Mouse (Mus musculus) limb, embryonic 10.5 days (tissue): ENCODE measurements around the gene Eif2d. TPM values are rescaled to one million over a fixed set of nuclear protein-coding genes. Genes with fewer than 3 reads are reported as not detected.

Source experiments
- DNase-seq: peaks from one replicate; pipeline ENCODE4 v3.0.0-alpha.2; 2017; ENCODE audit warnings: low spot score
- H3K27ac ChIP-seq: fragments of 300-500 bp; sonication (generic); 2 replicates; pipeline ENCODE4 v1.5.1; 2016; ENCODE audit warnings: mild to moderate bottlenecking
- H3K27me3 ChIP-seq: fragments of 300-500 bp; sonication (generic); 2 replicates; pipeline ENCODE4 v1.6.1; 2016; ENCODE audit warnings: low read depth, mild to moderate bottlenecking; ENCODE audit not compliant: poor library complexity, severe bottlenecking
- H3K36me3 ChIP-seq: fragments of 300-500 bp; sonication (generic); 2 replicates; pipeline ENCODE4 v1.6.1; 2016; ENCODE audit warnings: mild to moderate bottlenecking, moderate library complexity
- H3K4me1 ChIP-seq: fragments of 300-500 bp; sonication (generic); 2 replicates; pipeline ENCODE4 v1.6.1; 2016
- H3K4me3 ChIP-seq: fragments of 300-500 bp; sonication (generic); 2 replicates; pipeline ENCODE4 v1.5.1; 2016; ENCODE audit warnings: mild to moderate bottlenecking, moderate library complexity
- H3K9me3 ChIP-seq: fragments of 300-500 bp; sonication (generic); replicated peaks from 2 replicates; pipeline ENCODE4 v1.6.1; 2016; ENCODE audit warnings: mild to moderate bottlenecking
- WGBS: fragments of 180-500 bp; shearing (Covaris S2); methylation state at CpG from one replicate; pipeline ENCODE4 v1.1.7; 2016; 5-methylcytosine and 5-hydroxymethylcytosine counted together
- polyA plus RNA-seq: library from polyadenylated mRNA; unstranded; fragments of >200 nt; fragmentation: Nextera tagmentation; extraction: Ambion mirVana; gene quantifications from 2 replicates; pipeline ENCODE4 v1.2.1, GENCODE M21; 2016

Gene Eif2d
- polyA plus RNA-seq, 1 experiment from 2014 or later, result 76.7 TPM

- 72% methylated on average over 5 of the region's 5 CpGs for WGBS
- Histone ChIP-seq H3K4me3 (no peak overlapping the region), H3K27me3 (no peaks in the 10 kb centered on the region), H3K27ac (no peak overlapping the region), H3K4me1 (0 out of 2 replicates have a peak, but pooled peaks cover 4% of the 10 kb centered on the region), H3K36me3 (no peaks in the 10 kb centered on the region), H3K9me3 (no peaks in the 10 kb centered on the region)
- DNase-seq, result no peak
Measured at GRCm38 (mm10) chr1:131212956-131213355, 60.0 kb downstream of the Eif2d start.

- 0 out of 2 replicates have a peak, but pooled peaks cover 4% of the 10 kb centered on the region for H3K4me1 ChIP-seq
- H3K36me3 ChIP-seq, result no peaks in the 10 kb centered on the region
- no peak overlapping the region for H3K4me3 ChIP-seq
- H3K27me3 ChIP-seq, result no peaks in the 10 kb centered on the region
- no peak for DNase-seq
- WGBS, result 78% methylated on average over 6 of the region's 6 CpGs
- no peak overlapping the region for H3K27ac ChIP-seq
- H3K9me3 ChIP-seq, result no peaks in the 10 kb centered on the region
Measured at GRCm38 (mm10) chr1:131213361-131213760, 60.4 kb downstream of the Eif2d start.

- no peaks in the 10 kb centered on the region for H3K9me3 ChIP-seq
- 89% methylated on average over 11 of the region's 11 CpGs for whole genome bisulfite sequencing
- H3K4me3 ChIP-seq, result no peak overlapping the region
- H3K4me1 ChIP-seq, result no peaks in the 10 kb centered on the region
- H3K36me3 ChIP-seq, result no peaks in the 10 kb centered on the region
- no peaks in the 10 kb centered on the region for H3K27me3 ChIP-seq
- no peak for DNase-seq
- no peak overlapping the region for H3K27ac ChIP-seq
Measured at GRCm38 (mm10) chr1:131218933-131219332, 66.0 kb downstream of the Eif2d start.

- Histone ChIP-seq H3K4me1 (peaks cover 3% of the 10 kb centered on the region; the same call in 1 of the 2 replicates), H3K27ac (no peak overlapping the region), H3K36me3 (no peaks in the 10 kb centered on the region), H3K9me3 (no peaks in the 10 kb centered on the region), H3K4me3 (no peak overlapping the region), H3K27me3 (no peaks in the 10 kb centered on the region)
- DNase-seq, result no peak
- WGBS, result 86% methylated on average over 13 of the region's 13 CpGs
Measured at GRCm38 (mm10) chr1:131221822-131222590, 69.0 kb downstream of the Eif2d start.

GRCm38 (mm10) chr1:131223345-131223744, 70.4 kb downstream of the Eif2d start:
- Histone ChIP-seq H3K4me1 (peaks cover 3% of the 10 kb centered on the region; the same call in 1 of the 2 replicates), H3K4me3 (no peak overlapping the region), H3K36me3 (no peaks in the 10 kb centered on the region), H3K27me3 (no peaks in the 10 kb centered on the region), H3K9me3 (no peaks in the 10 kb centered on the region), H3K27ac (no peak overlapping the region)
- WGBS, result 93% methylated on average over 2 of the region's 2 CpGs
- DNase-seq, result no peak

- H3K4me1 ChIP-seq, result peaks cover 3% of the 10 kb centered on the region; the same call in 1 of the 2 replicates
- H3K9me3 ChIP-seq, result no peaks in the 10 kb centered on the region
- H3K27me3 ChIP-seq, result no peaks in the 10 kb centered on the region
- no peak overlapping the region for H3K4me3 ChIP-seq
- 76% methylated on average over 12 of the region's 12 CpGs for WGBS
- H3K36me3 ChIP-seq, result no peaks in the 10 kb centered on the region
- DNase-seq, result no peak
- no peak overlapping the region for H3K27ac ChIP-seq
Measured at GRCm38 (mm10) chr1:131224848-131225471, 72.0 kb downstream of the Eif2d start.

- no peak for DNase-seq
- Histone ChIP-seq H3K4me3 (no peak overlapping the region), H3K9me3 (no peaks in the 10 kb centered on the region), H3K27me3 (0 out of 2 replicates have a peak, but pooled peaks cover 4% of the 10 kb centered on the region), H3K36me3 (no peaks in the 10 kb centered on the region), H3K4me1 (peaks cover 7% of the 10 kb centered on the region), H3K27ac (no peak overlapping the region)
- 59% methylated on average over 7 of the region's 7 CpGs for WGBS
Measured at GRCm38 (mm10) chr1:131228225-131228624, 75.2 kb downstream of the Eif2d start.

GRCm38 (mm10) chr1:131228659-131229058, 75.7 kb downstream of the Eif2d start:
- WGBS, result 88% methylated on average over 5 of the region's 5 CpGs
- no peak overlapping the region for H3K27ac ChIP-seq
- DNase-seq, result no peak
- H3K27me3 ChIP-seq, result peaks cover 6% of the 10 kb centered on the region; the same call in 1 of the 2 replicates
- H3K4me3 ChIP-seq, result no peak overlapping the region
- H3K9me3 ChIP-seq, result no peaks in the 10 kb centered on the region
- H3K36me3 ChIP-seq, result no peaks in the 10 kb centered on the region
- peaks cover 9% of the 10 kb centered on the region for H3K4me1 ChIP-seq

GRCm38 (mm10) chr1:131233527-131233926, 80.5 kb downstream of the Eif2d start:
- Histone ChIP-seq H3K36me3 (no peaks in the 10 kb centered on the region), H3K4me3 (no peak overlapping the region), H3K27ac (no peak overlapping the region), H3K9me3 (no peaks in the 10 kb centered on the region), H3K4me1 (peaks cover 16% of the 10 kb centered on the region), H3K27me3 (peaks cover 15% of the 10 kb centered on the region; the same call in 1 of the 2 replicates)
- 57% methylated on average over 12 of the region's 12 CpGs for WGBS
- DNase-seq, result no peak

GRCm38 (mm10) chr1:131236077-131236476, 83.1 kb downstream of the Eif2d start:
- Histone ChIP-seq H3K27me3 (peaks cover 40% of the 10 kb centered on the region), H3K9me3 (no peaks in the 10 kb centered on the region), H3K4me1 (peaks cover 29% of the 10 kb centered on the region), H3K4me3 (no peak overlapping the region), H3K27ac (no peak overlapping the region), H3K36me3 (no peaks in the 10 kb centered on the region)
- no peak for DNase-seq
- WGBS, result 55% methylated on average over 7 of the region's 7 CpGs

Other genes with a start within 250 kb of the Eif2d start
- gene Il20, start 241.7 kb upstream of the Eif2d start, polyA plus RNA-seq, result not detected in 2 replicates
- gene Il19, start 213.1 kb upstream of the Eif2d start, polyA plus RNA-seq, result 0.20 TPM in 1 of 2 replicates, not detected in the other
- not detected in 2 replicates for gene Il10, start 133.3 kb upstream of the Eif2d start, polyA plus RNA-seq
- 46.8 and 47.9 TPM in 2 replicates for gene Mapkapk2, start 55.4 kb upstream of the Eif2d start, polyA plus RNA-seq
- gene Dyrk3, start 14.8 kb upstream of the Eif2d start, polyA plus RNA-seq, result 5.5 and 5.8 TPM in 2 replicates
- 1.2 and 1.3 TPM in 2 replicates for gene Rassf5, start 92.1 kb downstream of the Eif2d start, polyA plus RNA-seq
- gene Ikbke, start 126.4 kb downstream of the Eif2d start, polyA plus RNA-seq, result 1.3 TPM in 2 replicates